Mouse (Mus musculus) limb, embryonic 14.5 days (tissue): ENCODE results near the gene 2510002D24Rik. TPM values are rescaled to one million over a fixed set of nuclear protein-coding genes. Genes with fewer than 3 reads are reported as not detected.
"Not testable (repeated sequence)": the region's sequence is repeated elsewhere in the genome, so short reads cannot be mapped to it uniquely, and the experiment has no call there.

Source experiments
- ATAC-seq: fragments of 200-750 bp; cut with Nextera tagmentation; 2 replicates; pipeline ENCODE4 v1.8.0; 2017; ENCODE audit warnings: low read depth, moderate number of reproducible peaks, moderate TSS enrichment; ENCODE audit not compliant: low FRiP score
- DNase-seq: peaks from one replicate; pipeline ENCODE4 v3.0.0-alpha.2; 2015; ENCODE audit warnings: low spot score
- H3K27ac ChIP-seq: fragments of 300-500 bp; sonication (generic); replicated peaks from 2 replicates; pipeline ENCODE4 v1.5.1; 2014; ENCODE audit warnings: low read depth, mild to moderate bottlenecking, low read length, moderate library complexity, mixed read lengths
- H3K27me3 ChIP-seq: fragments of 300-500 bp; sonication (generic); 2 replicates; pipeline ENCODE4 v1.6.1; 2014; ENCODE audit warnings: low read length, mixed read lengths; ENCODE audit not compliant: control insufficient read depth, insufficient read depth
- H3K36me3 ChIP-seq: fragments of 300-500 bp; sonication (generic); 2 replicates; pipeline ENCODE4 v1.6.1; 2014; ENCODE audit warnings: mild to moderate bottlenecking, low read length, moderate library complexity, mixed read lengths; ENCODE audit not compliant: control insufficient read depth, insufficient read depth
- H3K4me1 ChIP-seq: fragments of 300-500 bp; sonication (generic); 2 replicates; pipeline ENCODE4 v1.6.1; 2014; ENCODE audit warnings: antibody characterized with exemption, low read length, mixed read lengths; ENCODE audit not compliant: control insufficient read depth, insufficient read depth
- H3K4me2 ChIP-seq: fragments of 300-500 bp; sonication (generic); replicated peaks from 2 replicates; pipeline ENCODE4 v1.6.1; 2014; ENCODE audit warnings: low read depth, mild to moderate bottlenecking, low read length, moderate library complexity; ENCODE audit not compliant: severe bottlenecking
- H3K4me3 ChIP-seq: fragments of 300-500 bp; sonication (generic); replicated peaks from 2 replicates; pipeline ENCODE4 v1.5.1; 2014; ENCODE audit warnings: low read length
- H3K9ac ChIP-seq: fragments of 300-500 bp; sonication (generic); 2 replicates; pipeline ENCODE4 v1.6.1; 2014; ENCODE audit warnings: mild to moderate bottlenecking, low read depth, low read length, moderate library complexity; ENCODE audit not compliant: severe bottlenecking
- H3K9me3 ChIP-seq: fragments of 300-500 bp; sonication (generic); 2 replicates; pipeline ENCODE4 v1.6.1; 2016; ENCODE audit warnings: low read length; ENCODE audit not compliant: control insufficient read depth
- POLR2A ChIP-seq: fragments of 200-500 bp; IDR thresholded peaks from 2 replicates; pipeline ENCODE4 v1.8.0; 2012; ENCODE audit warnings: inconsistent platforms, mild to moderate bottlenecking, moderate library complexity, borderline replicate concordance; ENCODE audit not compliant: insufficient read depth, insufficient read length; ENCODE audit errors: extremely low read depth
- WGBS: fragments of 180-500 bp; shearing (Covaris S2); extraction: QIAGEN DNeasy Blood & Tissue Kit; methylation state at CpG from one replicate; pipeline ENCODE4 v1.1.7; 2014; 5-methylcytosine and 5-hydroxymethylcytosine counted together
- polyA plus RNA-seq, 2 experiments: library from polyadenylated mRNA; depleted of rRNA in 1 of 2; stranded (reverse) in 1 of 2; unstranded in 1 of 2; fragments of >200 nt; fragmentation: Nextera tagmentation in 1 of 2; extraction: Ambion mirVana in 1 of 2; gene quantifications; 2 replicates each; pipeline versions ENCODE4 v1.2.1 to v1.2.3; 2012 to 2014

2510002D24Rik gene
- polyA plus RNA-seq, 2 experiments = 24.4 to 49.5 TPM

GRCm38 (mm10) chr16:18829102-18829501 lies 7.3 kb upstream of the 2510002D24Rik start:
- no peak overlapping the region for H3K4me2 ChIP-seq
- H3K27me3 ChIP-seq = no peaks in the 10 kb centered on the region
- H3K36me3 ChIP-seq = peaks cover 89% of the 10 kb centered on the region
- ATAC-seq = no peak
- no peak overlapping the region for H3K9ac ChIP-seq
- no peaks in the 10 kb centered on the region for H3K9me3 ChIP-seq
- 95% methylated on average over 6 of the region's 6 CpGs for WGBS
- no peak overlapping the region for H3K27ac ChIP-seq
- H3K4me1 ChIP-seq = no peaks in the 10 kb centered on the region
- no peak for TF ChIP-seq POLR2A
- H3K4me3 ChIP-seq = no peak overlapping the region
- DNase-seq = no peak

- Histone ChIP-seq H3K9ac (no peak overlapping the region), H3K4me3 (no peak overlapping the region), H3K4me1 (0 out of 2 replicates have a peak, but pooled peaks cover 2% of the 10 kb centered on the region), H3K4me2 (no peak overlapping the region), H3K27me3 (no peaks in the 10 kb centered on the region), H3K27ac (no peak overlapping the region), H3K9me3 (no peaks in the 10 kb centered on the region), H3K36me3 (peaks cover 55% of the 10 kb centered on the region)
- ATAC-seq (no peak), DNase-seq (no peak)
- TF ChIP-seq POLR2A = no peak
- WGBS = 84% methylated on average over 2 of the region's 2 CpGs
Measured at GRCm38 (mm10) chr16:18833486-18833885, 2.9 kb upstream of the 2510002D24Rik start.

- H3K36me3 ChIP-seq = peaks cover 31% of the 10 kb centered on the region
- WGBS = 28% methylated on average over 3 of the region's 3 CpGs
- H3K9ac ChIP-seq = peak overlapping the region; percentile 80
- TF ChIP-seq POLR2A = no peak
- no peaks in the 10 kb centered on the region for H3K27me3 ChIP-seq
- peak overlapping the region; percentile 54 for H3K4me2 ChIP-seq
- no peaks in the 10 kb centered on the region for H3K9me3 ChIP-seq
- peak; percentile 21 for ATAC-seq
- 0 out of 2 replicates have a peak, but pooled peaks cover 2% of the 10 kb centered on the region for H3K4me1 ChIP-seq
- H3K4me3 ChIP-seq = peak overlapping the region; percentile 74
- DNase-seq = no peak
- no peak overlapping the region for H3K27ac ChIP-seq
Measured at GRCm38 (mm10) chr16:18836073-18836467, 308 bp upstream of the 2510002D24Rik start.

- 91% methylated on average over 4 of the region's 4 CpGs for WGBS
- no peak for TF ChIP-seq POLR2A
- H3K4me1 ChIP-seq = 0 out of 2 replicates have a peak, but pooled peaks cover 2% of the 10 kb centered on the region
- H3K27me3 ChIP-seq = no peaks in the 10 kb centered on the region
- DNase-seq (no peak), ATAC-seq (no peak)
- no peak overlapping the region for H3K9ac ChIP-seq
- H3K36me3 ChIP-seq = peaks cover 16% of the 10 kb centered on the region; the same call in 1 of the 2 replicates
- H3K4me2 ChIP-seq = no peak overlapping the region
- H3K9me3 ChIP-seq = no peaks in the 10 kb centered on the region
- H3K27ac ChIP-seq = no peak overlapping the region
- H3K4me3 ChIP-seq = no peak overlapping the region
Measured at GRCm38 (mm10) chr16:18838346-18838745, 2.0 kb downstream of the 2510002D24Rik start.

- Histone ChIP-seq H3K4me2 (no peak overlapping the region), H3K4me3 (no peak overlapping the region), H3K27ac (no peak overlapping the region), H3K36me3 (no peaks in the 10 kb centered on the region), H3K27me3 (no peaks in the 10 kb centered on the region), H3K9me3 (0 out of 2 replicates have a peak, but pooled peaks cover 5% of the 10 kb centered on the region), H3K9ac (no peak overlapping the region), H3K4me1 (no peaks in the 10 kb centered on the region)
- no peak for TF ChIP-seq POLR2A
- WGBS = 91% methylated on average over 15 of the region's 15 CpGs
- ATAC-seq (no peak), DNase-seq (no peak)
Measured at GRCm38 (mm10) chr16:18846301-18846820, 10.0 kb downstream of the 2510002D24Rik start.

GRCm38 (mm10) chr16:18849521-18850190 lies 13.3 kb downstream of the 2510002D24Rik start:
- not testable (repeated sequence) for H3K27ac ChIP-seq, ATAC-seq, H3K4me1 ChIP-seq, DNase-seq, H3K4me3 ChIP-seq, H3K9me3 ChIP-seq, H3K9ac ChIP-seq, H3K4me2 ChIP-seq, H3K36me3 ChIP-seq, H3K27me3 ChIP-seq
- WGBS = 90% methylated on average over 15 of the region's 17 CpGs
